Mouse (Mus musculus) mouse trophoblast stem cell (cell line): ENCODE results near the gene Psmd14.

Source experiments
- in situ Hi-C, 2 experiments: fragments of 300-500 bp; cut with MseI, MboI; formaldehyde crosslinking; loops; 2 replicates in 1 of 2; 3 replicates in 1 of 2; pipeline ENCODE4 v1.15.1; 2025

Gene Psmd14

DNA sequence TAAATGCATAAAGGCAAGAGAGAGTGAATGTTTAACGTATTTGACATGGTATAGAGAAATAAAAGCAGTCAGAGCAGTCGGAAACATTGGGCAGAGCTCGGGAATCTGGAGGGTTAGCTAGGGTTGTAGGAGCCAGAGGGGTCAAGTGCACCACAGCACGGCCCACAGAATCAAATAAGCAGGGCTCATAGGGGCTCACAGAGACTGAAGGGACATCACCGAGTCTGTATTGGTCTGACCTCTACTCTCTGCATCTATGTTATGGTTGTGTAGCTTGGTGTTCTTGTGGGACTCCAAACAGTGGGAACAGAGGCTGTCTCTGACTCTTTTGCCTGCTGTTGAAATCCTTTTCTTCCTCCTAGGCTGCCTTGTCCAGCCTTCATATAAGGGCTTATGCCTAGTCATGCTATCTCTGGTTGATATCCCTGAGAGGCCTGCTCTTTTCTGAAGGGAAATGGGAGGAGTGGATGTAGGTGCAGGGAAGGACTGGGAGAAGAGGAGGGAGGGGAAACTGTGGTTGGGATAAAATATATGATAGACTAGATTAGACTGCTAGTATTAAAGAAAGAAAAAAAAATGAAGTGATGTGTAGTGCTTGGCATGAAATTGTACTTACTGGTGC is 47.9 kb downstream of the Psmd14 start:
- in situ Hi-C loops, result no loop called here

- in situ Hi-C loops, result no loop called here
Observed at GRCm38 (mm10) chr2:61760044-61760443, 48.5 kb downstream of the Psmd14 start.

DNA sequence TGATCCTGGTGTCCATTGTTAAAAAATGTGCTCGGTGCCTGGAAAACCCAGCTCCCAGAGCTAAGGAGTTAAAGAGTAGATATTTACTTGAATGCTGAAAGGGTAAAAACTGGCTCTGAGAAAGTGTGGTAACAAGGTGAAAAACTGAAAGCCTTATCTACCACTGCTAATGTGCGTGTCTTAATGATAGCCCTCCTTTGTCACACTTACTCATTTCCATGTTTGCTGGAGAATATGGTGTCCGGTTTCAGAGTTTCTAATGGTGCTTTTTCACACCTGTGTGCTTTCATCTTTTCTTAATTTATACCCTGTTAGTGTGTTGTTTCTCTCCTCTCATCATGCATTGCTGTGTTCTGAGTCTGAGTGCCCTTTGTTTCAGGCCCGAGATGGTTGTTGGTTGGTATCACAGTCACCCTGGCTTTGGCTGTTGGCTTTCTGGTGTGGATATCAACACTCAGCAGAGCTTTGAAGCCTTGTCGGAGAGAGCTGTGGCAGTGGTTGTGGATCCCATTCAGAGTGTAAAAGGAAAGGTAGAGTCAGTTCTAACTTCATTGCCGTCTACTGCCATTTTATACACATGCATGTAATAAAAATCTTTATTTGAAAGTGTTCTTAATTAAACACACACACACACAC is 53.1 kb downstream of the Psmd14 start:
- in situ Hi-C loops, result no loop called here

DNA sequence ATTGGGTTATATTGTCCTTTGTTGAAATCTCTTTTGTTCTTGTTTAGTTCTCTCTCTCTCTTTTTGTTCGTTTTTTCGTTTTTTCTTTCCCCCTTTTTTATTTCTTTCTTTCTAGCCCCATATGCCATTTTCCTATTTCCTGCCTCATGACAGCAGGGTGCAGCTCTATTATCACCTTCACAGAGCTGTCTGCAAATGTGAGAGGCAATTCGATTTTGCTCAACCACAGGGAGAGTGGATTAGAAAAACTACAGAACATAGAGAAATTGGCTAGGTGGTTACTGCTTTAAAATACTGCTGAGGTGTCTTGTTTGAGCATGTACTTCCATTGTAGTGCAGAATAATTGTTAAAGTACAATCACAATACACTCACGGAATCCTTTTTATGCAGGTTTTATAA is 54.0 kb downstream of the Psmd14 start:
- in situ Hi-C loops, result no loop called here

- in situ Hi-C loops, result no loop called here
Observed at GRCm38 (mm10) chr2:61780794-61781193, 69.3 kb downstream of the Psmd14 start.

GRCm38 (mm10) chr2:61794960-61795359 is 83.5 kb downstream of the Psmd14 start:
- in situ Hi-C loops, result no loop called here

- in situ Hi-C loops, result no loop called here
Observed at GRCm38 (mm10) chr2:61798048-61798447, 86.6 kb downstream of the Psmd14 start.

- in situ Hi-C loops, result no loop called here
Observed at GRCm38 (mm10) chr2:61802656-61803251, 91.3 kb downstream of the Psmd14 start, which contains the start of gene Tbr1. Tbr1 (plus strand) TSS chr2:61802930.

DNA sequence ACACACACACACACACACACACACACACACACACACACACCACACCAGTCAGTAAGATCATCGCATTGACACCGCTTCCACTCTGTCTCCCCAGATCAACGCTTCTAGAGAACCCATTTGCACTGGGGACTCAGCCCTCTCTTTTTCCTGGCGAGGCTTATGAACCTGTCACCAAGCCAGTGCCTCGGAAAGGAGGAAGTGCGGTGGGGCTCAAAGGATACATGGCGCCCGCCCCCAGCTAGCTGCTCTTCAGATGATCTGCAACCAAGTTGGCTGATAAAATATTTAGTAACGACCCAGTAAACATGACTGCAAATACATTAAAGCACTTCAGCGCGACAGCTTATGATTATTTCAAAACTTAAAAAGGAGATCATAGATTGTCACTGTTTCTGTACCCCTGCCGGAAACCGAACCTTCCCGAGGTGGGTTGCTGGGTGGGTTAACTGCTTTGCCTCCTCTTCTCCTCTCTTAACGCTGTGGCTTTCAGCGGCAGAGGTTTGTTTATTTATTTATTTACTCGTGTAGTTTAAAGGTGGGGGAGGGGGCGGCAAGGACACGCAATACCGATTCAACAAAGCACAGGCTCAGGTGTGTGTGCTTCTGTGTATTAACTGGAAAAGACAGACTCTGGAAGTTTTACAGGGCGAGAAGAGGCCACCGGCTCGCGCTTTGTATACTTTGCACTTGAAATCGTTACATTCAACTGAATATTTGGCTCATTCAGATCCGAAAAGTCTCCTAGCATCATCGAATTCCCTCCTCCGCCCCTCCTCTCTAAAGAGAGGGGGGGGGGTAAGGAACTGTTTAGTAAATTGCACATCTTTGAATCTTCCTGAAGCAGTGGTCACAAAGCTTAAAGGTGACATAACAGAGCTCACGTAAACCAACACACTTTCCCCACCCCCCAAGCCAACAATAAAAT is 92.2 kb downstream of the Psmd14 start:
- in situ Hi-C loops, result no loop called here

- in situ Hi-C loops, result no loop called here
Observed at GRCm38 (mm10) chr2:61804382-61804840, 92.9 kb downstream of the Psmd14 start.

GRCm38 (mm10) chr2:61804841-61805540 is 93.5 kb downstream of the Psmd14 start:
- in situ Hi-C loops, result no loop called here

DNA sequence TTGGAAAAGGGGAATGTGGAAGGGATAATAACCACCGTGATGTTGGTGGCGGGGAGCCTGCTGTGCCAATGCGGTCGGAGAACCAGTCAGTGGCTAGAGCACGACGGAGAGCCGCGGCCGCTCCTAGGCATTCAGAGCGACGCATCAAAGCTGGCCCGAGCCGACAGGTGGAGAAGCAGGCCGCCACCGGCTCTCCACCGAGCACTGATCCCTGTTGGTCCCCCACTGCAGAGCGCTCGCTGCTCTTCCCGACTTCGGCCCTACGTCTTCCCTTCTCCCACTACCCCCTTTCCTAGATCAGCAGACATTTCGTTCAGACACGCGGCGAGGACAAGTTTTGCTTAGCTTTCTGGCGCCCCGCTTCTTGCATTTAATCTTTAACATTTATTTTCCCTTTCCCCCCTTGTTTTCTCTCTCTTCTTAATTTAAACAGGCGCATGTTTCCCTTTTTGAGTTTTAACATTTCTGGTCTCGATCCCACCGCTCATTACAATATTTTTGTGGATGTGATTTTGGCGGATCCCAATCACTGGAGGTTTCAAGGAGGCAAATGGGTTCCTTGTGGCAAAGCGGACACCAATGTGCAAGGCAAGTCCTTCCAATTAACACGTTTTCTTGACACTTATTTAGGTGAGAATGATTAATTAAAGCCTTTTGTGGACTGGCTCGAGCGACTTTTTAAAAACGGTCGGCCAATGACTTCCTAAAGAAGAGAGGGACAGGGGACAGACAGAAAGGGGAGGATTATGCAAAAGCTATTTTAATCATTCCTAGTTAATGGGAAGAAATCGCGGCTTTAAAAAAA is 94.2 kb downstream of the Psmd14 start:
- in situ Hi-C loops, result no loop called here

DNA sequence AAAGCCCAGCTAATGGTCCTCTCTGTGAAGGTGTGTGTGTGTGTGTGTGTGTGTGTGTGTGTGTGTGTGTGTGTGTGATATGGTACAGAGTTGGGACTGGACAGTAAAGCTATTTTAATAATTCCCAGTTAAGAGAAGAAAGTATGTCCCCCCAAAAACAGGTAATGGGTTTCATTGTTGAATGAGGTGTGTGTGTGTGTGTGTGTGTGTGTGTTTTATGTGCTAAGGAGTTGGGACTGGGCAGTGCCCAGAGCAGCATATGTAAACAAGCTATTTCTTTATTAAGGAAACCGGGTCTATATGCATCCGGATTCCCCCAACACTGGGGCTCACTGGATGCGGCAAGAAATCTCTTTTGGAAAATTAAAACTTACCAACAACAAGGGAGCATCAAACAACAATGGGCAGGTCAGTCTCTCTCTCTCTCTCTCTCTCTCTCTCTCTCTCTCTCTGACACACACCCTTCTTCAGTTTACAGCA is 94.9 kb downstream of the Psmd14 start:
- in situ Hi-C loops, result no loop called here

GRCm38 (mm10) chr2:61807151-61807550 is 95.7 kb downstream of the Psmd14 start:
- in situ Hi-C loops, result no loop called here

DNA sequence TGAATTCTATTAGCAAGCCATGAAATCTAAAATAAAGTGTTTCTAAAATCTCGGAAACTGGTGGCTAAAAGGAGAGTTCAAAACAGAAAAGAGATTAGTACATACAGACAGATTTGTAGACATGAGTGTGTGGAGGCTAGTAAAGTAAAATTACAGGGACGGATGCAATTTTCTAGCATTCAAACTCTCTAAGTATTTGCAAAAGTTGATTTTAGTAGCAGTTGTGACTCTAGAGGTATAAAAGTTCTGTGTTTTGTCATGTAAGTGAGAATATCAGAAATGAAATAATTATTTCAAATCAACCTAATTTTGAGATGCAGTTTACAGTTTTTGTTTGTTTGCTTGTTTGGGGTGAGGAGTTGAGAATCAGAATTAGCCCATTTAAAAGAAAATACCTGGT is 96.3 kb downstream of the Psmd14 start:
- in situ Hi-C loops, result no loop called here

GRCm38 (mm10) chr2:61808776-61809175 is 97.3 kb downstream of the Psmd14 start:
- in situ Hi-C loops, result no loop called here

DNA sequence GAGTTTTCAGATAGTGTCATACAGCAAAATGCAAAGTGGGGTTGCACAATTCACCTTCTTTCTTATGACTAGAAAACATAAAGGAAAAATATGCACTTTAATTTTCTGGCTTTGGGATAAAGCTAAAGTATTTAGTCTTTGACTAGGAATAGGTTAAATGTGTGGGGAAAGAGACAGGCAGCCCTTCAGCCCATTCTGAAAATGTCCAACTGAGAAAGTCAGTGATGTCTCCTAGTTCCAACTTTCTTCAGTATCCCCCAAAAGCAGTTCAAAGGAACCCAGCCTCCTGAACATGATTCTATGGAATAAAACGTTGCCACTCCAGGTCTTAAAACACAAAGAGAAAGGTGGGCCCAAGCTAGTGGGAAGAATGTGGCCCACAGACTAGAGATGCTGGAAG is 97.9 kb downstream of the Psmd14 start:
- in situ Hi-C loops, result no loop called here

DNA sequence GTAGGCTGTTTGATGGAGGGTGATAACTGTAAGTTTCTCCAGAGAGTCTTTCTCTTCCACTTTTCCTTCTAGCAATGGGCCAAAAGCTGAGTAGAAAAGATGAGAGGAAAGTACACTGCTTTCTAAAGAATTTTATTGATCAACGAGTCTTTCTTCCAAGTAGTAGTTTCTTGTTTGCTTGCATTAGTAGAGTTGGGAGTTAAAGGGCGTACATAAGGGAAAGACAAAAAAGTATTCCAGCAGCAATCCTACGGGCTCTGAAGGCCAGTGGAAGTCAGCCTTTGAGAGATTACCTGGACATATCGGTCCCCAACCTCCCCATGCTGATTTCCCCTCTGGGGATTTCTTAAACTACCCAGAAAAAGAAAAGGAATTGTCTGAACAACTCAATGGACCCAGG is 99.3 kb downstream of the Psmd14 start:
- in situ Hi-C loops, result no loop called here

GRCm38 (mm10) chr2:61811163-61811506 is 99.6 kb downstream of the Psmd14 start:
- in situ Hi-C loops, result no loop called here
